Mouse (Mus musculus): Measurements from ENCODE around the gene Dyx1c1. TPM values are rescaled to one million over a fixed set of nuclear protein-coding genes. Genes with fewer than 3 reads are reported as not detected.

Dyx1c1 gene
- polyA plus RNA-seq, 1 experiment from 2014 or later: 2.8 TPM

- Histone ChIP-seq H3K4me1 (ENCODE audit: control insufficient read depth, insufficient read depth, low read length) (peaks cover 17% of the 10 kb centered on the region), H3K27me3 (ENCODE audit: control insufficient read depth, insufficient read depth, low read depth, low read length) (no peaks in the 10 kb centered on the region), H3K27ac (ENCODE audit: low read length) (no peak overlapping the region), H3K9ac (ENCODE audit: low read depth, low read length) (no peak overlapping the region), H3K4me2 (ENCODE audit: low read length) (no peak overlapping the region), H3K36me3 (ENCODE audit: control insufficient read depth, insufficient read depth, low read length) (no peaks in the 10 kb centered on the region), H3K4me3 (ENCODE audit: low read depth, low read length) (no peak overlapping the region), H3K9me3 (replicated peaks; ENCODE audit: control insufficient read depth, low read length, poor library complexity, severe bottlenecking) (no peaks in the 10 kb centered on the region)
- ATAC-seq: no peak
- WGBS: 67% methylated on average over 3 of the region's 3 CpGs
These were observed 29.1 kb downstream of the Dyx1c1 start for GRCm38 (mm10) chr9:72987703-72988102.

GRCm38 (mm10) chr9:72988706-72989105 is 30.1 kb downstream of the Dyx1c1 start:
- Histone ChIP-seq H3K4me3 (ENCODE audit: low read depth, low read length) (no peak overlapping the region), H3K36me3 (ENCODE audit: control insufficient read depth, insufficient read depth, low read length) (no peaks in the 10 kb centered on the region), H3K9ac (ENCODE audit: low read depth, low read length) (no peak overlapping the region), H3K9me3 (replicated peaks; ENCODE audit: control insufficient read depth, low read length, poor library complexity, severe bottlenecking) (no peaks in the 10 kb centered on the region), H3K4me2 (ENCODE audit: low read length) (no peak overlapping the region), H3K27me3 (ENCODE audit: control insufficient read depth, insufficient read depth, low read depth, low read length) (no peaks in the 10 kb centered on the region), H3K4me1 (ENCODE audit: control insufficient read depth, insufficient read depth, low read length) (peaks cover 17% of the 10 kb centered on the region), H3K27ac (ENCODE audit: low read length) (no peak overlapping the region)
- ATAC-seq: no peak
- 90% methylated on average over 5 of the region's 5 CpGs for WGBS

GRCm38 (mm10) chr9:72991420-72991819 is 32.8 kb downstream of the Dyx1c1 start:
- H3K27me3 ChIP-seq (ENCODE audit: control insufficient read depth, insufficient read depth, low read depth, low read length): no peaks in the 10 kb centered on the region
- H3K4me1 ChIP-seq (ENCODE audit: control insufficient read depth, insufficient read depth, low read length): peaks cover 5% of the 10 kb centered on the region
- no peaks in the 10 kb centered on the region for H3K9me3 ChIP-seq (replicated peaks; ENCODE audit: control insufficient read depth, low read length, poor library complexity, severe bottlenecking)
- no peak overlapping the region for H3K9ac ChIP-seq (ENCODE audit: low read depth, low read length)
- no peaks in the 10 kb centered on the region for H3K36me3 ChIP-seq (ENCODE audit: control insufficient read depth, insufficient read depth, low read length)
- H3K4me3 ChIP-seq (ENCODE audit: low read depth, low read length): no peak overlapping the region
- no peak overlapping the region for H3K4me2 ChIP-seq (ENCODE audit: low read length)
- 90% methylated on average over 2 of the region's 2 CpGs for WGBS
- H3K27ac ChIP-seq (ENCODE audit: low read length): no peak overlapping the region
- ATAC-seq: no peak

DNA sequence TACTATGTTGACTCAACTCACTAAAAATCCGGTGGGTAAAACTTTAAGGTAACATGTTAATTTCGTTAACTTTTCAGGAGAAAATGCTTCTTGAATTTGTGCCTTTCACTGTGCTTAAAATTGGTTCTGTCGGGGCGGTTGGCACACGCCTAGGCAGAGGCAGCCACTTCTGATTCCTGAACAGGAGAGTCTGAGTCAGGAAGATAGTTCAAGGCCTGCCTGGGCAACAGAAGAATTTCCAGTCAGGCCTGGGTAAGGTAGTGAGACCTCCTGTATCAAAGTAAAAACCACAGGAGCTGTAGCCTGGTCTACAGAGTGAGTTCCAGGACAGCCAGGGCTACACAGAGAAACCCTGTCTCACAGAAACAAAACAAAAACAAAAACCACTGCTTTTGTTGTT is 34.0 kb downstream of the Dyx1c1 start:
- H3K27me3 ChIP-seq (ENCODE audit: control insufficient read depth, insufficient read depth, low read depth, low read length): no peaks in the 10 kb centered on the region

GRCm38 (mm10) chr9:72996167-72996566 is 37.6 kb downstream of the Dyx1c1 start:
- Histone ChIP-seq H3K9me3 (replicated peaks; ENCODE audit: control insufficient read depth, low read length, poor library complexity, severe bottlenecking) (no peaks in the 10 kb centered on the region), H3K36me3 (ENCODE audit: control insufficient read depth, insufficient read depth, low read length) (0 out of 2 replicates have a peak, but pooled peaks cover 3% of the 10 kb centered on the region), H3K27me3 (ENCODE audit: control insufficient read depth, insufficient read depth, low read depth, low read length) (no peaks in the 10 kb centered on the region), H3K4me1 (ENCODE audit: control insufficient read depth, insufficient read depth, low read length) (no peaks in the 10 kb centered on the region), H3K4me2 (ENCODE audit: low read length) (no peak overlapping the region), H3K27ac (ENCODE audit: low read length) (no peak overlapping the region), H3K4me3 (ENCODE audit: low read depth, low read length) (no peak overlapping the region), H3K9ac (ENCODE audit: low read depth, low read length) (no peak overlapping the region)
- no peak for ATAC-seq

More for the DNA sequence above, 34.0 kb downstream of the Dyx1c1 start:
- H3K9me3 ChIP-seq (replicated peaks; ENCODE audit: control insufficient read depth, low read length, poor library complexity, severe bottlenecking): no peaks in the 10 kb centered on the region
- ATAC-seq: no peak
- no peak overlapping the region for H3K4me3 ChIP-seq (ENCODE audit: low read depth, low read length)
- no peak overlapping the region for H3K4me2 ChIP-seq (ENCODE audit: low read length)
- 90% methylated on average over 5 of the region's 5 CpGs for WGBS
- H3K9ac ChIP-seq (ENCODE audit: low read depth, low read length): no peak overlapping the region
- H3K36me3 ChIP-seq (ENCODE audit: control insufficient read depth, insufficient read depth, low read length): 0 out of 2 replicates have a peak, but pooled peaks cover under 1% of the 10 kb centered on the region
- H3K4me1 ChIP-seq (ENCODE audit: control insufficient read depth, insufficient read depth, low read length): no peaks in the 10 kb centered on the region
- H3K27ac ChIP-seq (ENCODE audit: low read length): no peak overlapping the region

DNA sequence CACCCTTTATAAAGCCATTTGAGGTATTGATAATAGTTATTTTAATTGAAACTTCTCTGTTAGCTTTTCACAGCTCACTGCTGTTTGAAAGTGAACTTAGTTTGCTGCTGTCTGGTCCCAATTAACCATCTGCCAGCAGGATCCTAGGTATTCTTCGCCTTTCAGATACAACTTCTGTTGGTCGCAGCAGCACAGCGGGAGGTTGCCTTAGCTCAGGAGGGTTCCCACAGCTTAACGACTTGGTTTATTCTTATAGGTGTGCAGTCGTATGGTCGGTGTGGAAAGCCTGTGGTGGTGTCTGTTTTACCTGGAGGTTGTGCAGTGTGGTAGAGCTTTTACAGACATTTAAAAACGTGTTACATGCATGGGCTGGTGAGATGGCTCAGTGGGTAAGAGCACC is 38.2 kb downstream of the Dyx1c1 start:
- 60% methylated on average over 7 of the region's 7 CpGs for WGBS
- H3K4me3 ChIP-seq (ENCODE audit: low read depth, low read length): no peak overlapping the region
- ATAC-seq: no peak
- H3K27me3 ChIP-seq (ENCODE audit: control insufficient read depth, insufficient read depth, low read depth, low read length): no peaks in the 10 kb centered on the region
- 0 out of 2 replicates have a peak, but pooled peaks cover 3% of the 10 kb centered on the region for H3K36me3 ChIP-seq (ENCODE audit: control insufficient read depth, insufficient read depth, low read length)
- no peaks in the 10 kb centered on the region for H3K4me1 ChIP-seq (ENCODE audit: control insufficient read depth, insufficient read depth, low read length)
- no peaks in the 10 kb centered on the region for H3K9me3 ChIP-seq (replicated peaks; ENCODE audit: control insufficient read depth, low read length, poor library complexity, severe bottlenecking)
- H3K4me2 ChIP-seq (ENCODE audit: low read length): no peak overlapping the region
- no peak overlapping the region for H3K27ac ChIP-seq (ENCODE audit: low read length)
- no peak overlapping the region for H3K9ac ChIP-seq (ENCODE audit: low read depth, low read length)

DNA sequence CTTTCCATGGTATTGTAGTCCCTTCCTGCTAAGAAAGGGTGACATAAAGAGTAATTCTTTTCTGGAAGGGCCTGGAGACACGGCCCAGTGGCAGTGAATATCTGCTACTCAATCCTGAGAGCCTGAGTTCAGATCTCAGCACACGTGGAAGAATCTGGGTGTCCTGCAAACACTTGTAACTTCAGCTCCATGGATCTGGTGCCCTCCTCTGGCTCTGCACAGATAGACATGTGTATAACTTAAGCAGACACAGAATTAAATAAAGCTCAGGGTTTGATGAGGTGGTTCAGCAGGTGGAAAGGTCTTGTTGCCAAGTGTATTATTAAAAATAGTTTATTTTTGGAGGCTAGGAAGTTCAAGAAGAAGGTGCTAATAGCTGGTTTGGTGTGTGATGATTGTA is 41.9 kb downstream of the Dyx1c1 start:
- 77% methylated on average over 2 of the region's 2 CpGs for WGBS
- H3K4me2 ChIP-seq (ENCODE audit: low read length): no peak overlapping the region
- no peaks in the 10 kb centered on the region for H3K27me3 ChIP-seq (ENCODE audit: control insufficient read depth, insufficient read depth, low read depth, low read length)
- no peak for ATAC-seq
- H3K9me3 ChIP-seq (replicated peaks; ENCODE audit: control insufficient read depth, low read length, poor library complexity, severe bottlenecking): no peaks in the 10 kb centered on the region
- peaks cover 6% of the 10 kb centered on the region for H3K36me3 ChIP-seq (ENCODE audit: control insufficient read depth, insufficient read depth, low read length)
- H3K27ac ChIP-seq (ENCODE audit: low read length): no peak overlapping the region
- H3K4me1 ChIP-seq (ENCODE audit: control insufficient read depth, insufficient read depth, low read length): no peaks in the 10 kb centered on the region
- H3K9ac ChIP-seq (ENCODE audit: low read depth, low read length): no peak overlapping the region
- no peak overlapping the region for H3K4me3 ChIP-seq (ENCODE audit: low read depth, low read length)

GRCm38 (mm10) chr9:73001314-73002011 is 42.9 kb downstream of the Dyx1c1 start:
- WGBS: 90% methylated on average over 13 of the region's 13 CpGs
- Histone ChIP-seq H3K4me3 (ENCODE audit: low read depth, low read length) (no peak overlapping the region), H3K9ac (ENCODE audit: low read depth, low read length) (no peak overlapping the region), H3K9me3 (replicated peaks; ENCODE audit: control insufficient read depth, low read length, poor library complexity, severe bottlenecking) (no peaks in the 10 kb centered on the region), H3K4me2 (ENCODE audit: low read length) (no peak overlapping the region), H3K36me3 (ENCODE audit: control insufficient read depth, insufficient read depth, low read length) (peaks cover 11% of the 10 kb centered on the region), H3K27me3 (ENCODE audit: control insufficient read depth, insufficient read depth, low read depth, low read length) (no peaks in the 10 kb centered on the region), H3K27ac (ENCODE audit: low read length) (no peak overlapping the region), H3K4me1 (ENCODE audit: control insufficient read depth, insufficient read depth, low read length) (no peaks in the 10 kb centered on the region)
- no peak for ATAC-seq

DNA sequence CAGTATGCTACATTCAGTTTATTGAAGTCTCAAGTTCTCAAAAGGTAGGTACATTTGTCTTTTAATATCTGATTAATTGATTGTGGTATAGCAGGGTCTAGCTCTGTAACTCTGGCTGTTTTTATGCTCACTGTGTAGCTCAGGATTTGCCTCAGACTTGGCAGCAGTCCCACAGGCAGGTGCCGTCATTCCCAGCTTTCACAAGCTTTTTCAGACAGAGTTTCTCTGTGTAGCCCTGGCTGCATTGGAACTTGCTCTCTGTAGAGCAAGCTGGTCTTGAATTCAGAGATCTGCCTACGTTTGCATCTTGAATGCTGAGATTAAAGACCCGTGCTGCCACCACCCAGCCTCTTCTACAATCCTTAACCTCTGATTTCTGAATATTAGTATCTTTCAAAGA is 43.6 kb downstream of the Dyx1c1 start:
- ATAC-seq: no peak

More for the DNA sequence above, 43.6 kb downstream of the Dyx1c1 start:
- WGBS: 62% methylated on average over 3 of the region's 3 CpGs
- no peak overlapping the region for H3K27ac ChIP-seq (ENCODE audit: low read length)
- H3K4me2 ChIP-seq (ENCODE audit: low read length): no peak overlapping the region
- H3K4me1 ChIP-seq (ENCODE audit: control insufficient read depth, insufficient read depth, low read length): no peaks in the 10 kb centered on the region
- H3K4me3 ChIP-seq (ENCODE audit: low read depth, low read length): no peak overlapping the region
- no peak overlapping the region for H3K9ac ChIP-seq (ENCODE audit: low read depth, low read length)
- no peaks in the 10 kb centered on the region for H3K9me3 ChIP-seq (replicated peaks; ENCODE audit: control insufficient read depth, low read length, poor library complexity, severe bottlenecking)
- peaks cover 11% of the 10 kb centered on the region for H3K36me3 ChIP-seq (ENCODE audit: control insufficient read depth, insufficient read depth, low read length)
- H3K27me3 ChIP-seq (ENCODE audit: control insufficient read depth, insufficient read depth, low read depth, low read length): no peaks in the 10 kb centered on the region
